Mouse (Mus musculus): Measurements from ENCODE around the gene Flot1.

DNA sequence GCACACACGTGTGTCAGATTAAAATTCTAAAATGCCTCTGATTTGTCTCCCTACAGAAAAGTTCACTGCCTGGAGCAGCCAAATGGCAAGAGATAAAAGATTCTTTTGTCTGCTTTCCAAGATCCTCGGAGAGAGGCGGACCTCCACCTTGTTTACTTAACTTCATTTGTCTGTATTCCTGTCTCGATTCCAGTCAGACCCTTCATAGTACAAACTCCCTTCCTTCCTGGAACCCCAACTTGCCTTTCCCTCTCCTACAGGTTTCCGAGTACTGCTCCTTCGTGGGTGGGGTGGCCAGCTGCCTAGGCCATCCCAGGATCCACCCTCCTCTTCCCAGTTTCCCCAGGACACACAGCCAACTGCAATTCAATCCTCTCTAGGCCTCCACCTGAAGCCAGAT is 20.0 kb upstream of the Flot1 start:
- TF ChIP-seq SIN3A (IDR thresholded peaks at IDR 0.05; ENCODE audit: low read length) (no peak), MAX (IDR thresholded peaks at IDR 0.05; ENCODE audit: low read length) (no peak)
